Mouse (Mus musculus): Measurements from ENCODE around the gene Klc2. TPM values are rescaled to one million over a fixed set of nuclear protein-coding genes. Genes with fewer than 3 reads are reported as not detected.

Gene Klc2
- total RNA-seq, 2 experiments from 2014 or later: 224 to 226 TPM

DNA sequence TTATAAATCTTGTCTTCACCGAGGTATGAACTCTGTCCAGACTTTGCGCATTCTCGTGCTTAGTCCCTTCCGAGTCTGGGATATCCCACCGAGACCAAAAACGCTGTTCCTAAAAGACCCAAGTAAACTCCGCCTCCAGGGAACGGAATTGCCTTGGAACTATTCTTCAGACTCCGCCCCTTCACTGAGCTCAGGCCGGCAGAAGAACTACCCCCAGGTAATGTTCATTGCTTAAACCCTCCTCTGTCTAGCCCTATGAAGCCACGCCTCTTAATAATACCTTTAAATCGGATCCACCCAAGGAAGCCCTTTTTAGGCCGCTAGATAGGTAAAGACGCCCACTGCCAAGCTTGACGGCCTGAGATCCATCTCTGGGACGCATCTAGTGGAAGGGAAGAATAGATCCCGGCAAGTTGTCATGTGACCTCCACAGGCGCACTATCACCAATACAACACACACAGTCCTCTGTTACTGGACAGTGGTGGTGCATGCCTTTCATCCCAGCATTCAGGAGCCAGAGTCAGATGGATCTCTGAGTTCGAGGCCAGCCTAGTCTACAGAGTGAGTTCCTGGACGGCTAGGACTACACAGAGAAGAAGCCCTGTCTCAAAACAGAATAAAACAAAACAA lies 45.9 kb downstream of the Klc2 start:
- DNase-seq: no peak

DNA sequence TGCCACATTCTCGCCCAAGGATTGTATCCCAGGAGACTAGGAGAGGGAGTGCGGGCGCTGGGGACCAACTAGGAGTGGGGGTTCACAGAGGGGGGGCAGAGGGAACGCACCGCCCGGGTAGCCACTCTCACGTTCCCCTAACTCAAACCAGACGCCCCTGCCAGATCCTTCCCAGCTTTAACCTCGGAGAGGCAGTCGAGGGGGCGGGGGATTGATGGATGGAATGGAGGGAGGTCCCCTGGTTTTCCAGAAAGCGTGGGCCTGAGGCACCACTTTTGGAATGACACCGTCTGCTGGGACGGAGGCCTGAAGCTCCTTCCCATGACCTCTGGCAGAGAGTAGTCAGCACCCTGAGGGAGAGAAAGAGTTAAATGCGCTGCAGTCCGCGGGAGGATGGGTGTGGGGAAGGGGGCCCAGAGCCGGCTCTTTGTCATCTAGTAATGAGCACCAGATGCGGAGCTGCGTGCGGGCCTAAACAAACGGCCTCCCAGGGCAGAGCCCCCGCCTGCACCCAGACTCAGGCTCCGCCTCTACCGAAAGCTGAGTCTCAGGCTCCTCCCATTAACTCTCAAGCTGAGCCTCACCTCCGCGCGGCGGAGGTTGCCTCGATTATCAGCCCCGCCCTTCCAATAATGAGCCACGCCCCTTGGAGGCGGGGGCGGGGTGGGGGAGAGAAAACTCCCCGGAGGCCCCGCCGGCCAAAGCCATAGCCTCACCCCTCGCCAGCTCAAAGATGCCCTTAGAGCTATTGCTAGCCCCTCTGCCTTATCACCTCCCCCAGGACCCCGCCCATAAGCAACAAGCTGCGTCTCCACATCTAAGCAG lies 46.6 kb downstream of the Klc2 start:
- DNase-seq: peak in 1 of 2 experiments; percentile 44

DNA sequence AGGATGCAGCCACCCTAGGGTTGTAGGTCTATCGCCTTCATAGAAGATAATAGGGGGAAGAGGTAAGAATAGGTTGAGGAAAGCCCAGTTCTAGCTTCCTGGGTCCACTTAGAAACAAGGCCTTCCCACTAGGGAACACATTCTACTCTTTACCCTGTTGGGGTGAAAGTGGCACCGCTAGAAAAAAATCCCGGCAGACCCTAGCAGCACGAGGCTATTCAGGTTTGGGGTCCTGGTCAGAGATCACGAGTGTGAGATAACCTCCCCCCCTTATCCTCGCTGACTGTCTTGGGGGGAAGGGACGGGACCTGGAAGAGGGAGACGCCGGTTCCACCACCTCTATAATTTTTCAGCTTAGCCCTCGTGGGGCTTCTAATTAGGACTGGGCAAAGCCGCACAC lies 47.3 kb downstream of the Klc2 start:
- DNase-seq: no peak

- no peak for DNase-seq
These were observed 48.4 kb downstream of the Klc2 start for GRCm38 (mm10) chr19:5069978-5070377.

- no peak for DNase-seq
These were observed 48.9 kb downstream of the Klc2 start for GRCm38 (mm10) chr19:5069486-5069885.

DNA sequence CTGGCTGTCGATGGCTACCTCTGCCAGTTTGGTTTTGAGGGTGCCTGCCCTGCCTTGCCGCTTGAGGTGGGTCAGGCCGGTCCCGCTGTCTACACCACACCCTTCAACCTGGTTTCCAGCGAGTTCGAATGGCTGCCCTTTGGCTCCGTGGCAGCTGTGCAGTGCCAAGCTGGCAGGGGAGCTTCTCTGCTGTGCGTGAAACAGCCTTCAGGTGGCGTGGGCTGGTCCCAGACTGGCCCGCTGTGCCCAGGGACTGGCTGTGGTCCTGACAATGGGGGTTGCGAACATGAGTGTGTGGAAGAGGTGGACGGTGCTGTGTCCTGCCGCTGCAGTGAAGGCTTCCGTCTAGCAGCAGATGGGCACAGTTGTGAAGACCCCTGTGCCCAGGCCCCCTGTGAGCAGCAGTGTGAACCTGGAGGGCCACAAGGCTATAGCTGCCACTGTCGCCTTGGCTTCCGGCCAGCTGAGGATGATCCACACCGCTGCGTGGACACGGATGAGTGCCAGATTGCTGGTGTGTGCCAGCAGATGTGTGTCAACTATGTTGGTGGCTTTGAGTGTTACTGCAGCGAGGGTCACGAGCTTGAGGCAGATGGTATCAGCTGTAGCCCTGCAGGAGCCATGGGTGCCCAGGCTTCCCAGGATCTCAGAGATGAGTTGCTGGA lies 49.7 kb downstream of the Klc2 start:
- DNase-seq: peak in 1 of 2 experiments; percentile 10

- DNase-seq: peak in 1 of 2 experiments; percentile 20
These were observed 50.3 kb downstream of the Klc2 start, which contains the start of gene Cd248 for GRCm38 (mm10) chr19:5067867-5068569. Gene Cd248, plus strand, starts transcription at chr19:5068078.

DNA sequence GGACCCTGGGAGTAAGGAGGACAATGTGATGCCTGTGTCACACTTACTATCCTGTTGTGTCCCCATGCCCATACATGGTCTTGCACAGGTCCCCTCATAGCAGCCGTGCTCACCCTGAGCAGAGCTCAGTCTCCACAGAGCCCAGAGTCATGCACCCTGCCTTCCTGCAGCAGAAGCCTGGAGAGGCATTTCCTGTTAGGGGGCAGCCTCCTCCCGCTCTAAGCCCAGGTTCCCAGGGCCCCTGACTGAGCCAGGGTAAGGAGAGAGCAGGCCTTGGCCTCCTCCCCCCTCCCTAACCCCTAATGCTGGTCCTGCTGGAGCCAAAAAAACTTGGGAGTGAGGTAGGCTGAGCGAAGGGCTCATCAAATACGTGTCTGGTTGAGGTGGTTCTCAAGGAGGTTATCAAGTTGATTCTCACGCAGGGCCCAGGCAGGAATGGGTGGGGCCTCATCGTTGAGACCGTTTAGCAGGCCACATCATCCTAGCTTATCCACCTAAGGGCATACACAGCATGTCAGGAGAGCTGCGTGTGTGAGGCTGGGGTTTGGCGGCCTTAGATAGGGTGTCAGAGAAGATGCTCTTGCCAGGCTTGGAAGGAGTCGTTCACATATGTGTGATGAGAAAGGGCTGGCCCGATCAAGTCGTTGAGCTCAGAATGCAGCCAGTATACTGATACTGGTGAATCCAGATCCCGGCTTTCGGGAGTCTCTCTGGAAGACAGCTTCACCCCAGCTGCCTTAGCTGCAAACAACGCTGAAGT lies 51.1 kb downstream of the Klc2 start:
- peak in 1 of 2 experiments; percentile 4 for DNase-seq

DNA sequence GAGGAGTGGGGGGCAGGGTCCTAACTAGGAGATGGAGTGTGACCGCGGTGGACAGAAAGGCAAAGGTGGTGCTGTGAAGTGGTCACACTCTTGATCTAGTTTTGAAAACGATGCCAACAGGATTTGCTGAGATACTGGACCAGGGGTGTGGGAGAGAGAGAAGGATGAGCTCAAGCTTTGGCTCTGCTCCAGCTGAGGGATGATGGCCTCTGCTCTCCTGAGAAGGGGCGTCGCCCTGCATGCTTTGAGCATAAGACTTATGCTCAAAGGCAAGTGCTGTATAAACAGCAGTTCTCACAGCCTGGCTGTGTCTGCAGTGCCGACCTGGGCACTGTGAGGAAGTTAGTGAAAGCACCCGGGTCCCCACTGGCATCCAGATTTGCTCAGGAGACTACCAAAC lies 53.3 kb downstream of the Klc2 start:
- no peak for DNase-seq

DNA sequence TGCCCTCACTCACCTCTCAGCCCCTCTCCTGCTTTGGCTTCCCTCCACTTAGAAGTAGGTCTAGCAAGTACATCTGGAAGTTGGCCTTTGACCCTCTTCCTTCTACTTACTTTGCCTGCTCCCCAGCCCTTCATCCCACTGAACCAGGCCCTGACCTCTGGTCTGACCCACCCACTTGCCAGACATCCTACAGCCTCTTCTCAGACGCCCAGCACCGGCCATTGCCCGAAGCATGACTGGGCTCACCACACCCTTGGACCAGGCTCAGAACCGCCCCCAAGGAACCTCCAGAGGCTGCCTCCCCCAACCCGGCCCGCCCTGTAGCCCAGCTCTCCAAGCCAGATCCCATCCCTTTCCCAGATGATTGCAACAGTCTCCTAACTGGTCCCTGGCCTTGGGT lies 55.9 kb downstream of the Klc2 start:
- DNase-seq: no peak

DNA sequence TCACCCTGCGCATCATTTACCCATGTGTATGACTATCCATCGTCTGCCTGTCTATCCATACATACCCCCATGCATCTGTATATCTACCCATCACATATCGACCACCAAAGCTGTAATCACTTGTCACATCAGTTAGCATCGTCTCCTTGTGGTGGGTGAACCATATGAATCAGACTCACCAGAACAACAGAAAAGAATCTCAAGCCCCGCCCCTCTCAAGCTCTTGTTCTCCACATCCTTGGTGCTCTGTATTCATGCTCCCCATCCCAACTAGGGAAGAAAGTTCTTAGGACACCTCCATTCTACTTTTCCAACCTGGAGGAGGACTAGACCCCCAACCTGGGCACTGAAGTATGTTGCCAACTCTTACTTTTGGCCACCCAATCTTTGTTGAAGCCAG lies 56.3 kb downstream of the Klc2 start:
- DNase-seq: no peak

- no peak for DNase-seq
These were observed 57.7 kb downstream of the Klc2 start for GRCm38 (mm10) chr19:5060365-5061330.

DNA sequence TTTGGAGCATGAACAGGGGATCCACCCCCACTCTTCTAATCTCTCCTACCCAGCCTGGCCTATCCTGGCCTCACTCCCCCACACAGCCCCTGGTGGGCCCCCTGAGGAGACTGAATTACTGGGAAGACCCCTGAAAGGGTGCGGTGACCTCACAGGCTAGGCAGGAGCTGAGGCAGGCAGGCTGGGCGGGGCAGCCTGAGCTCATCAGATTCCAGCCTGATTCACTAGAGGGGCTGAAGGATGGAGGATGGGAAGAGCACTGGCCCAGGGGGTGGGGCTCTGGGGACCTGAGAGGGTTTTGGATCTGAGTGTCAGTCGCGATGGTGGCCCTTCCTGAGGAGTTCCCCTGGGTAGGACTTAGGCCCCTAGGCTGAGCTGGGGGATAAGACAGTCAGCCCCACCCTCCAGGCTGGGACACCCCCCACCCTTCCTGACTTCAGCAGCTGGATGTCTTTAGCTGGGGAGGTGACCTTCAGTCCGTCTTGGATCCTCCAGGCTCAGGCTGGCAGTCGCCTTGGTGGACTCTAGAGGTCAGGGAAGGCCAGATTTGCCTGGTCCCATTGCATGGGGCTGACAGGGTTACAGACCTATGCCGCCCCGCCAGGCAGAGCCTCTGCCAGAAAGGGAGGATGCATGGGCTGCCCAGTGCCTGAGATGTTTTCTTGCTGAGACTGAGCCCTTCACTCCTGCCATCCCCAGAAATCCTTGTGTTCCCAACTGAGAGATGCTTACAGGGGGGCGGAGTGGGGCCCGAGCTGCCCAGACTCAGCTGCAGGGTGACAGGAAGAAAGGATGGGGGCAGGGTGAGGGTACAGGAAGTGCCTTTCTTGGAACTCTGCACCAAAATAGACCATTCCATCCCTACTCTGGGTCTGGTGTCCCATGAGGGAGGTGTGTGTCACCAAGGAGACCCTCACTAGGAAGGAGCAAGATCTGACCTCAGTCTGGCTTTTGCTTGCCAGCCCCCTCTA lies 59.3 kb downstream of the Klc2 start:
- no peak for DNase-seq

DNA sequence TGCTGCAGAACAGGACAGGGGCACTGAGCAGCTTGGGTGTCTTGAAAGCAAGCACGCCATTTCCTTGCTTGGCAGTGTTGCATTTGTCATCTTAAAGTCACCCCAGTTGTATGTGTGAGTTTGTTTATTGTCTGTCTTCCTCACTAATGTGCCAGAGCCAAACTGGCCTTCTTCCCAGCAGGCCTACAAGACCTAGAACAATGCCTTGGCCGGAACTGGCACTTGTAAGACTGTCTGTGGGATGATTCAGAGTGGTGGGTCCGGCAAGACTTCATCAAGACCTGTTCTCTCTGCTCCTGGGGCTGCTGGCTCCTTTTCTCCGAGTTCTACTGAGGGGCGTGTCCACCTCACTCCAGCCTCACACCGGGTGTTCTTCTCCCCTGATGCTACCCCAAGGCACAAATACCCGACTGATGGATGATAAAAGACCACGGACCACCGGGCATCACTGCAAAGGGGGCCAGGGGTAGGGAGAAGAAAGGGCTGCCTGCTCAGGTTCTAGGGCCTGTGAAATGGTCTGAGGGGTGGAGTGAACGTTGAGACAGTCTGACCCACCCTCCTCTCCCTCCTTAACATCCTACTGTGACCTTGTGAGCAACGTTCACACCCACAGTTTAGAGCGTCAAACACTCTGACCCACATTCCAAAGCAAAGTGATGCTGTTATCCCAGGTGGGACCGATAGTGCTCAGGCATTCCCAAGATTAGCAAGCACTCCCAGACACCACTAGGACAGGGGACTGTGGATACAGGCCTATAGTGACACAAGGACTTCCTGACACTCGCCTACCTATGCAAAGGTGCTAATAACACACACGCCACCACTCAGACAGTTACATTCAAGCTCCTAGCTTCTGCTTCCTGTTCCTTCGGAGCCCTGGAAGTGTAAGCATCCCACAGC lies 60.2 kb downstream of the Klc2 start:
- no peak for DNase-seq

Data from layer of hippocampus, postnatal 36 days (tissue).